Mouse (Mus musculus) heart, postnatal 0 days (tissue): Measurements from ENCODE around the gene Gnb3.

Experiments used
- CTCF ChIP-seq: IDR thresholded peaks from 2 replicates; pipeline ENCODE4 v1.5.1; 2016; ENCODE audit warnings: antibody characterized with exemption, control low read depth, low read depth
- EP300 ChIP-seq: IDR thresholded peaks from 2 replicates; pipeline ENCODE4 v1.6.1; 2016; ENCODE audit warnings: antibody characterized with exemption, low read depth

DNA sequence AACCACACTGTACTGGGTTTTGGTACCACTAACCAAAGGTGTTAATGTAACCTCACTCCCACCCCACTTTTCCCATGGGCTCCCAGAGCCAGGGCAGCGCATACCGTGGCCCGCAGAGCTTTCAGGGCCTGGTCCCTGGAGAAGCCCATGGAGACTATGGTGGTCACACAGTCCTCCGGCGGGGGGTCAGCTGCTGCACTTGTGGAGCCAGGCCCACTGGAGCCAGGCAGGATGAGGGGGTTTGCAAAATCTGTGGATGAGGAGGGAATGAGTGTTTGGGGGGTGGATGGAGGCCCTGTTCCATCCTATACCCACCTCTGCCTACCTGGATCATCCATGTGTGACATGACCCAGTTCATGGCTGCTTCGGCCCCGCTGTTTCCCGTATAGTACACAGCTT lies 22.5 kb downstream of the Gnb3 start:
- TF ChIP-seq CTCF, result no peak
- no peak for TF ChIP-seq EP300
